16 mouse cellular contexts compared by ENCODE assay signal in the genomic region with DNA sequence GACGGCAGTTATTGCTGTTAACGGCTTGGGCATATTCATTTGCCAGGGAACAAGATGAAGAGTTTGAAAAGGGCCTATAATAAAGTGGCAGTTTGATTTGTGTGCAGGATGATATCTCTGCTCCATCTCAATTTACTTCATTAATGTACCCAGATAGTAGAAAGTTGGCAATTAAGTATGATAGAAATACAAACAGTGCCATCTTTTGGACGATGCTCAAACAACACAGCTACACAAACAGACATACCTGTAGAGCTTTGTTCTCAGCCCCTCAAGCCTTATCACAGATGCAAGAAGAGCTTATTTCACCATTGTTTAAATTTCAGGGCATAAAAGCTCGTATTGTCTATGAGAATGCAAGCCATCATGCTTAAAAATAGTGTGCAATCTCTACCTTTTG.
DNase-seq lines count a peak whose midpoint lies in the region; ATAC-seq and TF ChIP-seq lines count a peak whose summit lies in the region.
"Had no signal": no experiment of that assay in that cellular context is flagged by ENCODE, and none has a peak within 500 bp of the region (broad histone marks: within the 10 kb centered on the region; RNA-seq: fewer than 3 reads in every experiment).

No protein-coding gene starts in this region.

- H3K27ac ChIP-seq in hindbrain, embryonic 14.5 days: no peak overlapping the region
- no peak overlapping the region for H3K27ac ChIP-seq in hindbrain, embryonic 11.5 days (ENCODE audit: low read depth, low read length)
- H3K27ac ChIP-seq in layer of hippocampus, adult 2 months: no peak overlapping the region
- H3K27ac ChIP-seq: liver, embryonic 15.5 days had no signal

- no peak overlapping the region for H3K9ac ChIP-seq in hindbrain, embryonic 14.5 days
- no peak overlapping the region for H3K9ac ChIP-seq in hindbrain, embryonic 11.5 days (ENCODE audit: low read depth, low read length)
- H3K9ac ChIP-seq: liver, embryonic 15.5 days had no signal

- no peaks in the 10 kb centered on the region for H3K9me3 ChIP-seq in hindbrain, embryonic 14.5 days (ENCODE audit: control insufficient read depth, low read length)
- H3K9me3 ChIP-seq in hindbrain, embryonic 11.5 days (ENCODE audit: control insufficient read depth, low read length): no peaks in the 10 kb centered on the region
- H3K9me3 ChIP-seq: liver, embryonic 15.5 days had no signal

- no peak for ATAC-seq in hindbrain, embryonic 14.5 days (ENCODE audit: low FRiP score)
- no peak for ATAC-seq in hindbrain, embryonic 11.5 days (ENCODE audit: low FRiP score)
- ATAC-seq: intestine, postnatal 0 days had no signal

- H3K4me2 ChIP-seq in hindbrain, embryonic 14.5 days (replicated peaks): no peak overlapping the region
- no peak overlapping the region for H3K4me2 ChIP-seq in hindbrain, embryonic 11.5 days (replicated peaks; ENCODE audit: low read depth, low read length)
- H3K4me2 ChIP-seq: heart, embryonic 11.5 days; liver, embryonic 15.5 days had no signal

- H3K27me3 ChIP-seq in hindbrain, embryonic 14.5 days (ENCODE audit: control insufficient read depth, insufficient read depth, low read length): no peaks in the 10 kb centered on the region
- no peaks in the 10 kb centered on the region for H3K27me3 ChIP-seq in hindbrain, embryonic 11.5 days (ENCODE audit: control insufficient read depth, insufficient read depth, low read length)
- H3K27me3 ChIP-seq: liver, embryonic 15.5 days had no signal

- peak; percentile 70 for DNase-seq in hindbrain, embryonic 14.5 days (ENCODE audit: low spot score)
- DNase-seq in hindbrain, embryonic 11.5 days (ENCODE audit: low spot score): no peak
- DNase-seq in layer of hippocampus, adult 2 months (ENCODE audit: low spot score in 2 of 2): peak in 1 of 2 experiments; percentile 37
- DNase-seq in layer of hippocampus, postnatal 25 days (ENCODE audit: extremely low spot score in 1 of 2, low spot score in 1 of 2): no peak
- peak; percentile 13 for DNase-seq in 3T3-L1 (ENCODE audit: low read depth, low spot score)
- peak; percentile 1 for DNase-seq in A20 (ENCODE audit: low read depth, low spot score)
- DNase-seq in embryo, embryonic 11 days: no peak
- DNase-seq: adrenal gland, postnatal 10 days; cerebellum, adult 18-20 months; gastrocnemius, postnatal 36 days; kidney, postnatal 4 days; lung, postnatal 14 days; thymus, postnatal 25 days had no signal

- 65% methylated on average over 4 of the region's 4 CpGs for WGBS in hindbrain, embryonic 14.5 days
- WGBS in hindbrain, embryonic 11.5 days: 76% methylated on average over 4 of the region's 4 CpGs

- TF ChIP-seq CTCF in layer of hippocampus, adult 2 months (conservative IDR thresholded peaks at IDR 0.05): peak; percentile 77

- no peaks in the 10 kb centered on the region for H3K4me1 ChIP-seq in hindbrain, embryonic 14.5 days (replicated peaks; ENCODE audit: control insufficient read depth, insufficient read depth, low read length)
- H3K4me1 ChIP-seq in hindbrain, embryonic 11.5 days (replicated peaks; ENCODE audit: control insufficient read depth, insufficient read depth, low read length): no peaks in the 10 kb centered on the region
- H3K4me1 ChIP-seq: liver, embryonic 15.5 days had no signal

- no peak overlapping the region for H3K4me3 ChIP-seq in hindbrain, embryonic 14.5 days (replicated peaks; ENCODE audit: low read length)
- no peak overlapping the region for H3K4me3 ChIP-seq in hindbrain, embryonic 11.5 days (ENCODE audit: low read depth, low read length)
- H3K4me3 ChIP-seq in layer of hippocampus, adult 2 months: no peak overlapping the region
- H3K4me3 ChIP-seq: liver, embryonic 15.5 days had no signal

- H3K36me3 ChIP-seq in hindbrain, embryonic 14.5 days (replicated peaks; ENCODE audit: control insufficient read depth, insufficient read depth): no peaks in the 10 kb centered on the region
- no peaks in the 10 kb centered on the region for H3K36me3 ChIP-seq in hindbrain, embryonic 11.5 days (ENCODE audit: control insufficient read depth, insufficient read depth, low read length)
- H3K36me3 ChIP-seq: liver, embryonic 15.5 days had no signal

Comparison
In these comparisons a context has a peak if more than half of its experiments do, and no peak if none do; other contexts are left out.
1. DNase-seq: peak in hindbrain, embryonic 14.5 days (single experiment), 3T3-L1 (single experiment) and A20 (single experiment); none in hindbrain, embryonic 11.5 days (single experiment), layer of hippocampus, postnatal 25 days (0 of 2) and embryo, embryonic 11 days (single experiment).